Mouse (Mus musculus) liver, postnatal 0 days (tissue): ENCODE measurements around the gene Zfyve28.

ENCODE experiments used
- CTCF ChIP-seq: sonication (generic); IDR thresholded peaks from 2 replicates; pipeline ENCODE4 v1.5.1; 2016; ENCODE audit warnings: antibody characterized with exemption, low read depth
- EP300 ChIP-seq: IDR thresholded peaks from 2 replicates; pipeline ENCODE4 v1.6.1; 2016; ENCODE audit warnings: antibody characterized with exemption, low read depth, mild to moderate bottlenecking

DNA sequence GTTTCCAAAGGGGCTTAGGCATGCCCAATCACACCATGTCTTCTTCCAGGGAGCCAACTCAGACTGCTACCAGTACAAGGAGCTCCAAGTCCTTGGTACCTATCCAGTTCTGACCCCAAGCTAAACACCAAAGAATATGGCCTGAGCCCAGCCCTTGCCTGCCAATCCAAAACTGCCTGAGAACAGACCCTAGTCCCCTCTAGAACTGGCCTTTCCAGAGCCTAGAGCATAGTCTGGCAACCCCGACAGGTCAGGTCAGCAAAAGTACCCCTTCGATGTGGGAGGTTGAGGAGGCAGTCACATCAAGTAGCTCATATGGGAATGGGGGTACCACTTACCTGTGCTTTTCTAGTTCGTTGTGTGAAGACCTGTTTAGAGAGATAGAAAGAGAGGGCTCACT, 104.3 kb downstream of the Zfyve28 start:
- TF ChIP-seq CTCF = no peak
- TF ChIP-seq EP300 = no peak
